Mouse (Mus musculus): ENCODE measurements around the gene Lcat.
"Not testable (repeated sequence)": the region's sequence is repeated elsewhere in the genome, so short reads cannot be mapped to it uniquely, and the experiment has no call there.

The Lcat gene

DNA sequence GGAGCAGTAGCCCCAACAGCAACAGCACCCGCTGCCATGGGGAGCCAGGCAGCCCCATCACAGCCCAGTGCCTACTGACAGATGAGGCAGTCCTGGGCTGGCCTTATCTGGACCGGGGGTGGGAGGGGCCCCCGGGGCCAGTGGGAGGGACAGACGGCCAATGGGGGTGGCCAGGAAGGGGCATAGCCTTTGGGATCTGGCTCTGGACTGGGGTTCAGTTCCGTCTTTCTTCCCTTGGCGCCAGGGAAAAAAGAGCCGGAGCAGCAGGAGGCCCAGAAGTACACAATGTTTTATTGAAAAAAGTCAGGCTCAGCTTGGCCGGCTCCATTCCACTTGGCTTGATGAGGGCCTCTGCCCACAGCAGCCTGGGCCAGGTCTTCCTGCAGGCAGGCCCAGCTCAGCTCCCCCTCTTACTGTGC lies at the start of gene Lcat:
Gene Lcat (minus strand): TSS at position 62 of the 419 bp plus-strand sequence.
- DNase-seq (ENCODE audit: low read depth) = no peak

DNA sequence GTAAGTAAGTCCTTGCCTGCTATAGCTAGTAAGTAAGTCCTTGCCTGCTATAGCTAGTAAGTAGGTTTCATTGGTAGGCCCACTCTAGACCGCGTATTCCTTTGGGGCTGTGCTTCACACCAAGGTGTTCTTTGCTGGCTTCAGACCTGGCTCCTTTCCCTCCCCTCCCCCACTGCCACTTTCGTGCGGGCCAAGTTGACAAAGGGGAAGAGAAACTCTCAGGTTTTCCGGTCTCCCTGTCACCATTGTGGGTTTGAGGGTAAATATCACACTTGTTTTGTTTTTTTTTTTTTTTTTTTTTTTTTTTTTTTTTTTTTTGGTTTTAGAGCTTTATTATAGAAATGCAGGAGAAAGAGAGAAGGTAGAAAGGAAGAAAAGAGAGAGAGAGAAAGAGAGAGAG lies 49.3 kb upstream of the Lcat start:
- peak; percentile 85 for DNase-seq (ENCODE audit: low read depth)

DNA sequence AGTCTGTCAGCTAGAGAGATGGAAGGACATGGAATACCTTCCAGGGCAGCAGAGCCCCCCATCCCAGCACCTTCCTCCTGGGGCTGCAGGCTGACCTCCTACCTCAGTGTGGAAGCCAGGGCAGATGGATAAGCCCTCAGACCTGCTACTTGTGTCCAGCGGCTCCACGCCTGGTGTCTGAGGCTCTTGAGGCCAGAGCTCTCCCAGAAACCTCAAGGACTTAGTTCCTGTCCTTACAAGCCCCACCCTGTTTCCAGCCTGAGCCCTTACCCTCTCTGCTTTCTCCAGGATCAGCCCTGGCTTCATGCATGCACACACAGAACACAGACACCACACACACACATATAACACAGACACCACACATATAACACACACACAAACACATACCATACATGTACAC lies 48.4 kb upstream of the Lcat start:
- DNase-seq (ENCODE audit: low read depth) = no peak

DNA sequence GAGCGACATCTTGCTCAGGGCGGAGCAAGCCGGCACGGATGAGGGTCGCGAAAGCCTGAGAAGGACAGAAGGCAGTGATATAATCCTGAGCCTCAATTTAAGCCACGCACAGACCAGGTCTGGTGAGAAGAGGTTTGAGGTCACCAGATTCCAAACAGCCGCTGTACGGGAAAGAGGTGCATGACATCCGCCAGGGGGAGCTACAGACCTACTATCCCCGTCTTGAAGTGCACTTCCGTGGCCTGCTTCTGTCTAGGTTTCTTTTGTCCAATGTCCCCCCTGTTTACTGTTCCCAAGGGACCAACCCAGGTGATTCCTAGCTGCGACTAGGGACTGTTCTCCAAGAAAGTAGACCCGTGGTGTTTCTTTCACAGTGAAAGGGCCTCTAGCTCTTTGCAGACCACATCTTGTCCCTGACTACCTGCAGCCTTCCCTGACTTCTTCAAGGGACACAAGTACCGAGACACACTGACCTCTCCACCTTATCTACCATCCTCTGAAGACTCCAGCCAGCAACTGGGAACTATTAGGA lies 47.7 kb upstream of the Lcat start, which contains the start of gene Dus2:
Gene Dus2 (plus strand): TSS at position 482 of the 532 bp plus-strand sequence.
- peak; percentile 95 for DNase-seq (ENCODE audit: low read depth)

DNA sequence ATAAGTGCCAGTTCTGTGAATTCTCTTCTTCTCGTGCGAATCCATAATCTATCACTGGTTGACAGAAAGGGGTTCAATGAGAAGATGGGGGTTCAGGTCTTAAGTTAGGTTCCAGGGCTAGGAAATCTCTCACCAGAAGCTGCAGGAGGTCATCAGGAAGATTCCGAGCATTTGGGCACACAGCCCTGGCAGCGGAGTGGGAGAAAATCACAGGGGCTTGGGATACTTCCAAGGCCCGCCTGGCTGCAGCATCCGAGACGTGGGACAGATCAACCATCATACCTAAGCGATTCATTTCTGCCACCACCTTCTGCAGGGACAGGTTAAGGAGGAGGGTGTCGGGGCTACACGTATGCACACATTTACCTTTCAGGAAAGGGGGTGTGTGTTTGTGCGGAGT lies 45.4 kb upstream of the Lcat start:
- DNase-seq (ENCODE audit: low read depth) = no peak

DNA sequence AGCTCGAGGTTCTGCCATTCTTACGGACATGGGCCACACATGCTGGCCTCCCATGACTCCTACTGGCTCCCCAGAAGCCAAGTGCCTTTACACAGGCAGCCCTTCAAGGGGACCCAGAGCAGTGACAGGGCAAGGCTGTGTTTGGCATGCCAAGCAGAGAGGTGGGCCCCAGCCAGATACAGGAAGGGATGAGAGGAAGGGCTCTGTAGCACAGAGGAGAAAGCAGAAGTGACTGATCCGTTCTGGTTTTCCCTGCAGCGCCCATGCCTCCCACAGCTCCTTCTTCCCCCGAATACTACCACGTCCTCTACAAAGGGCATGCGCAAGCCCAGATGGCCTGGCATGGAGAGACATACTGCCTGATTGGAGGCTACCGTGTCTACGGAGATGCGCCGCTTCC lies 40.2 kb upstream of the Lcat start:
- not testable (repeated sequence) for DNase-seq (ENCODE audit: low read depth)

DNA sequence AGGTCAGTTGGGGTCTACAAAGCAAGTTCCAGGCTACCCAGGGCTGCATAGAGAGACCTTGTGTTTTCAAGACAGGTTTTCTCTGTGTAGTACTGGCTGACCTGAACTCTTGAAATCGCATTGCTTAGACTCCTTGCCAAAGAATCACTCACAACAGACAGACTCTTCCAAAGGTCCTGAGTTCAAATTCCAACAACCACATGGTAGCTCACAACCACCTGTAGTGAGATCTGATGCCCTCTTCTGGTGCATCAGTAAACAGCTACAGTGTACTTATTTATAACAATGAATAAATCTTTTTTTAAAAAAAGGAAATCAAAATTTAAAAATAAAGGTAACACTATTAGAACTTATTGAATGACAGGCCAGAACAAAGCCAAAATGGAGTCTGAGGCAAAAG lies 38.0 kb upstream of the Lcat start:
- DNase-seq (ENCODE audit: low read depth) = no peak

DNA sequence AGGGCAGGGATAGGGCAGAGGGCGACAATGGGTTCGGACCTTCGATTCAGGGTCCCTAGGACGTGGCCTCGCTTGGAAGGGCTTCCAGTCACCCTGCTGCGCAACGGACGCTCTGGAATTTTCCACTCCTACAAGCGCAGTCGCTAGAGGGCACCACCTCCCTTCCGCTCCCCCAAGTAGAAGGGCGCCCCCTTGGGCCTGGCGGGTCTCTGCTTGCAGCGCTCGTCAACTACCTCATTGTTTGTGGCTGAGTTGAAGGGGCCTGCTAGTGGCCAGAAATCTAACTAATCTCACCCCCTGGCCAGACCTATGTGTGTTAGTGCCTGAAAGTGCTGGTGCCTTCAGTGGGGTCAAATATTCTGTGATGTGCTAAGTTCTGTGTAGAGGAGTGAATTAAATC lies 36.1 kb upstream of the Lcat start, which contains the start of gene Dpep3:
Gene Dpep3 (minus strand): TSS at position 105 of the 400 bp plus-strand sequence.
- no peak for DNase-seq (ENCODE audit: low read depth)

DNA sequence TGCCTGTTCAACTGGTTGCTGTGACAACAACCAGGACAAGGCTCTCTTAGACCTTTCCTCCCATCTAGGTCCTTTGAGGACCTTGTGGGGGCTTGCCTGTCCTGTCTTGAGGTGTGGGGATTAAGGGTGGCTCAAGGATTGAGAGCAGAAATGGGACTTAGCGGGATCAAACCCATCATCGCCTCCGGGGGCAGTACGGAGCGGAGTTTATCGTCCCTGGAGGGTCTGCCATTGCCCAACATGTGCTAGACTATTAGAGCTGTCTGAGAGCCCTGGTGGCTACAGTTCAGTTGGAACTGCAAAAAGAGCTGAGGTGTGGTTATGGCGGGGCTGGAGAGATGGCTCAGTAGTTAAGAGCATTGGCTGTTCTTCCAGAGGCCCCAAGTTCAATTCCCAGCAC lies 32.2 kb upstream of the Lcat start:
- no peak for DNase-seq (ENCODE audit: low read depth)

DNA sequence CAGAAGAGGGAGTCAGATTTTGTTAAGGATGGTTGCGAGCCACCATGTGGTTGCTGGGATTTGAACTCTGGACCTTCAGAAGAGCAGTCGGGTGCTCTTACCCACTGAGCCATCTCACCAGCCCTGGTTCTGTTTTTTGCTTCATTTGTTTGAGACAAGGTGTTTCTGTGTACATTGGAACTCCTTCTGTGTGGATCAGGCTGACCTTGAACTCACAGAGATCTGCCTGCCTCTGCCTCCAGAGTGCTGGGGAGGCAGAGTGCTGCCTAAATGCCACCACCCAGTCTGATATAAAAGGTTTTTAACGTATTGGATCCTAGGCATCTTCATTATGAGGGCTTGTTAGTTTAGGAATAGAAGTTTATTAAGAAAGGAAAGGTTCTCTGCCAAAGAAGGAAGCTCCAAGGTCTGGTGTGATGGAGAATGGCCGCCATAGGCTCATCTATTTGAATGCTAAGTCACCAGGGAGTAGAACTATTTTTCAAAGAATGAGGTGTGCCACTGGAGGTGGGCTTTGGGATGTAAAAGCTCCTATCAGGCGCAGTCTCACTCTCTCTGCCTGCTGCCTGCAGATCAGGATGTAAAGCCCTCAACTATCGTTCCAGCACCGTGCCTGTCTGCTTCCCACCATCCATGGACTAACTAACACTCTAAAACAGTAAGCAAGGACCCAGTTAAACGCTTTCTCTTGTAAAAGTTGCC lies 28.0 kb upstream of the Lcat start:
- DNase-seq (ENCODE audit: low read depth) = no peak

DNA sequence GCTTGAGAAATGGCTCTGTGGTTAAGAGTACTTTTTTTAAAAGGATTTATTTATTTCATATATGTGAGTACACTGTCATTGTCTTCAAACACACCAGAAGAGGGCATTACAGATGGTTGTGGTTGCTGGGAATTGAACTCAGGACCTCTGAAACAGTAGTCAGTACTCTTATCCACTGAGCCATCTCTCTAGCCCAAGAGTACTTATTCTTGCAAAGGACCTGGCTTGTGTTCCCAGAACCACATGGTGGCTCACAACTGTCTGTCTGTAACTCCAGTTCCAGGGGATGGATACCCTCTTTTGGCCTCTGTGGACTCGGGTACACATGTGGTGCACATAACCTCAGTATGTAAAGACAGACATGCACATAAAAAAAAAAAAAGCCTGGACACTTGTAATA lies 26.2 kb upstream of the Lcat start:
- no peak for DNase-seq (ENCODE audit: low read depth)

DNA sequence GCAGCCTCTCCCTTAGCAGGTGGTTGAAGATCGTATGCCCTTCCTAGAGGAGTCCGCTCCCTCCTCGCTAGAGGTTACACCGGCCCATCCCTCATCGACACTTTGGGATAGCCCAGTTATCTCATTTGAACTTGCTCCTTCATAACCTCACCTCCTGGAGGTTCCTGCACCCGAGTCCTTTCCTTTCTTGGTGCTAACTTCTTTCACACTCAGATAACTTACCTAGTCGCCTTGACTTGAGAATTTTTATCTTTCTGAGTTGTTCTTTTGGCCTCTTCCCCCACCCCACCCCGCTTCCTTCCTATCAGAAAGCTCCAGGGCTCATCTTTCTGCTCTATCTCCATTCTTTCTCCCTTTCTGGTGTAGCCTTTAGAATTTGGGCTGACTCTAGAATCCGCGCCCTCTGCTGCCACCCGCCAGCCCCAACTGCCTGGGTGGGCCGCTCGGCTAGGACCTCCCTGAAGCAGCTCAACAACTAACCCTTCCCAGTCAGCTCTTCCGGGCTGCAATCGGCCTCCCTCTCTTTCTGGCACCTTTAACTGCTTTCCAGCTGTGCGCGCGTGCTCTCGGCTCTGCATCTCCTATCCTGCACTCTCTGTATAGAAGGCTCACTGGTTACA lies 23.6 kb upstream of the Lcat start:
- DNase-seq (ENCODE audit: low read depth) = peak; percentile 44

DNA sequence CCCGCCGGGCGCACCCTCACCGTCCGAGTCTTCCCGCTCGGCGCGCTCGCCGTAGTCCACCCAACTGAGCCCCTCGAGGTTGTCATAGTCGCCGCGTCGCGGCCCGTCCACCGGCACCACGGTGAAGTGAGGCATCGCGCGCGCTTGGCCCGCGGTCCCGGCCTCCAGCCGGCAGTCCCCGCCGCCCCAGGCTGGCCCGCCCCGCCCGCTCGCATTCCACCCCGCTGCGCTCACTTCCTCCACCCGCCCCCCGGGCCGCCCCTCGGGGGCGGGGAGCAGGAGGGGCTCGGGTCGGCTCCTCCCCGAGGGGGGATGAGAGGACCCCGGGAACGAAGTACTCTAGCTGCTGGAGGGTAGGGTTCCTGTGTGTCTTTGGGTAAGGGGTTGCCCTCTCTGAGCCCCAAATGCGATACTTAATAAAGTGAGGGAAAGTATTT lies 22.7 kb upstream of the Lcat start, which contains the start of gene Slc12a4:
Gene Slc12a4 (minus strand): TSS at position 193 of the 437 bp plus-strand sequence.
- DNase-seq (ENCODE audit: low read depth) = peak; percentile 82

DNA sequence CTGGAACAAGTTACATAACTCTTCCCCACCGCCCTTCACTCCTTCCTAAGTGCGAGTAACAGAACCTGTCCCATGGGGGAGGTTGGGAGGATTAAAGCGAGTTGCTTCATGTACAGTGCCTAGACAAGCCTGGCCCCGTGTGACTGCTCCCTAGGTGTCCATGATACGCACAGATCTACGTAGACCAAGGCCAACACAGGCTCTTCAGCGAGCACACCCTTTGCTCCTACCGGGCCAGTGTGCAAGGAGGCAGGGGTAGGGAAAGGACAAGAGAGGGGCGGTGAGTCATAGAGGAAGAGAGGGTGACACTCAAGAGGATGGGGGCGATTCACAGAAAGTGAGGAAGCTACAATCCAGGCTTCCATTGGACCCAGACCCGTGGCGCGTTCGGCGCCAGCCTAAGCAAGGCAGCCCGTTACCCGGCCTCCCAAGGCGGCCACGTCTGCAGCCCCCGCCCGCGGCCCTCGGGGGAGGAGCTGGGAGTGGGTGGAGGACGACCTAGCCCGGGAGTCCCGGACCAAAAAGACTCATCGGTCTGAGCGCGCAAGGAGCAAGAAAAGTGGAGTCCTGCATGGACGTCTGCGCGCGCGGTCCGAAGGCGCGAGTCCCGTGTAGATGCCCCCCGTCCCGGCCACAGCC lies 22.2 kb upstream of the Lcat start:
- peak; percentile 64 for DNase-seq (ENCODE audit: low read depth)

DNA sequence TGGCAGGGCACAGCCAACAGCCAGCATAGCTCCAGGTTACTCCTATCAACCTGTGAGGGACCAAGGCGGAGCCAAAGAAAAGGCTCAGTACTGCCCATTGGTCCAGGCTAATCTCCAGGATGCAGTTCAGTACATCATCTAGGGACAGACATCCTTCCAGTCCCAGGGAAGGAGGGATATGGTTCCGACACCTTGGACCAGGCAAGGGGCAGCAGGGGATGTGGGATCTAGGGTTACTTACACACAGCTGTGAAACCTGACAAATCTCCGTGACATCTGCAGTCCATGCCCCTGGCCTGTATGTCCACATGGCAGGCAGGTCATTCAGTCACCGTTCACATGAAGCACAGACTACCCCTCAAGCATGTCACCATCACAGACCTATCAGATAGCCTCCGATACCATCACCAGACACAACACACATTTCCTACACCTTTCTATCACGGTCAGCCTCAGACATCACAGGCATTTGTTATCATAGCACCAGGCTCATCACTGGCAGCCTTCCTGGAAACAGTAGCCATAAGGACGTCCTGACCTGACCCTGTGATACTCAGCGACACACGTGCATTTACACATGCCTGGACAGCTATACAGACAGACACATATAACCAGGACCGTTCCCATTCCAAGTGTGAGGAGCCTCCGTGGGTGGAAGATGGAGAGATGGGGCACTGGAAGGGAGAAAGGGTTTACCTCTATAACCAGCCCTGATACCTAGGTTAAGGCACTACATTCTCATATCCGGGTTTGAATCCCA lies 21.5 kb upstream of the Lcat start:
- peak; percentile 9 for DNase-seq (ENCODE audit: low read depth)

DNA sequence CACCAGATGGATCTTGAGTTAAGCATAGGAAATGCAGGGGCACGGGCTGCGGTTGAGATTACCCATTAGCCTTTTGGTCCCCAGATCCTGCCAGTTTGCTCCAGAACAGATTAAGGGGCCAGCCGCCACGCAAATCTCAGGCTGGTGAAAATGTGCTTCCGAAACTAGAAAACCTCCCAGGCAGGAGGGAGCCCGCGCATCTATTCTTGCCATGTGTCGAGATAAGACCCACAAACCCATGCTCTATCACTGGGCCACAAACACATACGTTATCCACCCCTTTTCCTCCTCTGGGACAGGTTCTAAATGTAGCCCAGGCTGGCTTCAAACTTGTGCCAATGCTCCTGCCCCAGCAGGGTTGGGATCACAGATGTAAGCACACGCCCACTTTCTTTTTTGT lies 18.4 kb upstream of the Lcat start:
- DNase-seq (ENCODE audit: low read depth) = no peak

DNA sequence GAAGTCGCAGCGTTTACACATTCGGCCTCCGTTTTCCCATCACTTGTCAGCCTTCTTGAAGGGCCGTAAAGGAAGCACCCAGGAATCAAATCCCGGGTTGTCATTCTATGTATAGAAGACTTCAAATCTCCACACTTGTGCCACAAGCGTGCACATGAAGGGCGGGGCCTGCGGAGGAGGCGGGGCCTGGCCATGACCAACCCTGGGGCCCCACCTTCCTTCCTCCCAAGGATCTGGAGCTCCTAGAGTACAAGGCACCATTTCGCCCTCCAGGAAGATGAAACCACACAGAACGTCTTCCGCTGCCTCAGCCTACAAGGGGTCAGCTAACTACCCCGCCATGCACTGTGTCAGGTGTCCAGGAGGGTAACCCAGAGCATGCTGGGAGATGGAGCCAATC lies 17.9 kb upstream of the Lcat start:
- DNase-seq (ENCODE audit: low read depth) = no peak

DNA sequence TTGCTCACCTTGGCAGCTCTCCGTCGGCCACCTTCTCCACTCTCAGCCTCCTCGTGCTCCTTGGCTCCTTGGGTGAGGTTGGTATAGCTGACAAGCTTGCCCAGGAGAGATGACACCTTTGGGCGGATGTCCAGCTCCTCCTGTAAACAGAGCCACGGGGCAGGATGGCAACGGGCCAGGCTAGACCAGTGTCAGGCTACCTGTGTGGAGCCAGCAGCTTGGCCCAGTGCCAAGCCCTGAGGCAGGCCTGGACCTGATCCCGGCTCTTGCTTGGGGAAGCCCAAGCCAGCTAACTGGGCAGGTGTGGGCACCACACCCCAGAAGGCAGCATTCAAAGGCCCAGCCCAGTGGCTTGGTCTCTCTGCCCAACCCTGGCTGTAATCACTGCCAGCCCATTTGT lies 16.2 kb upstream of the Lcat start:
- no peak for DNase-seq (ENCODE audit: low read depth)

DNA sequence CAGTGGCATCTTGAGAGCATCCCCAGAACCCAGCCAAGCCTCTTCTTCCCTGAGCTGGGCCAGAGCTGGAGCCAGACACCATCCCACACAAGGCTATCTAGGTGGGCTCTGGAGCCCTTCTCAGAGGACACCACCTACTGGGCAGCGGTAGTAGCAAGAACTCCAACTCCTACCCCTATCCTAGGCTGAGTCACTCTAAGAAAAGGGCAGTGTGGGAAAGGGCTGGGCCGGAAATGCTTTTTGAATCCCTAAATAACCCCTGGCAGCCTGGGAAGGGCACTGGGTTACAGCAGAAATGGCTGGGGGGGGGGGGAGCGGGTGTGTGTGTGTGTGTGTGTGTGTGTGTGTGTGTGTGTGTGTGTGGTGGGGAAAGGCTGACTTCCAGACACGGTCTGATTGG lies 14.6 kb upstream of the Lcat start:
- no peak for DNase-seq (ENCODE audit: low read depth)

DNA sequence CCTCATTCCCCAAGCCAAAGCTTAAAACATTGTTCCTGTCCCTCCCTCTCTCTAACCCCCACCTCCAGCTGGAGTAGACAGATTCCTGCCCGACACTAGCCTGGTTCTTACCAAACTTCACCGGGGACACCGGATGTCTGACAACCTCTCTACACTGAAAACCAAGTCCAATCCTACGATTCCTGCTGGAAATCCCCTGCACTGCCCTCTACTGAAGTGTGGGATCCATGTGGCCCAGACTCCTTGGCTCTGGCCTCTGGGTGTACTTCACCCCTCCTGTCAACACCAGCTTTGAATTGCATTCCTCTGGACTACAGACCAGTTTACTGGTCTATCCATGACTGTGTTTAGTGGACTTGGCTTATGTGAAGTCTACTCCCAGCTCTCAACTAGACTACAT lies 13.4 kb upstream of the Lcat start:
- no peak for DNase-seq (ENCODE audit: low read depth)

DNA sequence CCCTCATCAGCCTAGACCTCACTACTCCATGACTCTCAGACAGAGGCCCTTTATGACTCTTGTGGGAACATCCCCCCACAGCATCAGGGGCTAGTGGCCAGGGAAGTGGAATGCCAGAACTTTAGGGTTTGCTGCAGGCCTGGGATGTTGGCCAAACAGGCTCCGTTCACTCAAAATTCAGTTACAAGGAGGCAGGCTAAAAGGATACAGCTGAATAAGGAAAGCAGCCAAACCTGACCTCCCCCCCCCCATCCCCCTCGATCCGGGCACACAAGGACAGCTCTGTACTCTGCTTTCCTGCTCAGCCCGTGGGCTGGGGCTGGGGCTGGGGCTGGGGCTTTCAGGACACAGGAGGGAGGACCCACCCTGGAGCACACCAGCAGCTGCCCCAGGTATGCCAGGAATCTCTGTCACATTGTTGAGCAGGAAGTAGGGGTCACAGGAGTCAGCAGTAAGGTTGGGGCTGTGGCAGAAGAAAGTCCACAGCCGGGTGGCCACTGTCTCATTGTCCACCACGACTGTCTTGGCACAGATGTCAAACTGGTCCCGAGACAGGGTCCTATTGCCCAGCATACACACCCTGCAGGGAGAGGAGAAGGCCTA lies 8.0 kb upstream of the Lcat start:
- DNase-seq (ENCODE audit: low read depth) = no peak

DNA sequence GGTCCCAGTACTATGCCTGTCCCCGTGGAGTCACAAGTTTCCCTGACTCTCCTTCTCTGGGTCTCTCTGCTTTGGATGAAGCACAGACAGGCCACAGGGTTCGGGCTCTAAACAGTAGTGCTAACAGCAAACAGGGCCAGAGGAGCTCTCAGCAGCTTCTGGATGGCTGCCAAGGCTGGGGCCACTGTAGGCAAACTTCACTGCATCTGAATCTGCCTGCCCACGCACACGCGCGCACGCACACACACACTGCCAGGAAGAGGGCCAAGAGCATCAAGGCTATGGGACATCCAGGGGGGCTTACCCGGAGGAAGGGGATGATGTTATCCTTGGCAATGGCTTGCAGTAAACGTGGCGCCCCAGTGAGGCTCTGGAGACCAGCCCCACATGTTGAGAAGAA lies 6.2 kb upstream of the Lcat start:
- no peak for DNase-seq (ENCODE audit: low read depth)

Data from induced T-regulatory cell, adult 2 months (primary cell).